Mouse (Mus musculus): ENCODE data around the gene Epb41l3.

- TF ChIP-seq GATA1 (IDR thresholded peaks at IDR 0.05; ENCODE audit: low read depth, low read length) (no peak), USF1 (IDR thresholded peaks at IDR 0.05; ENCODE audit: low read depth, low read length) (no peak)
These were observed 52.5 kb downstream of the Epb41l3 start for GRCm38 (mm10) chr17:69127981-69128380.

All from MEL (cell line).